Mouse (Mus musculus): ENCODE data around the gene Cep41. TPM values are rescaled to one million over a fixed set of nuclear protein-coding genes. Genes with fewer than 3 reads are reported as not detected.

The Cep41 gene
- polyA plus RNA-seq, 1 experiment from 2014 or later, result 10.9 TPM

- H3K9ac ChIP-seq (ENCODE audit: low read depth, low read length), result no peak overlapping the region; the same call in 1 of the 2 replicates
- H3K27me3 ChIP-seq (ENCODE audit: control insufficient read depth, insufficient read depth, low read length), result no peaks in the 10 kb centered on the region; the same call in 1 of the 2 replicates
- H3K27ac ChIP-seq (ENCODE audit: low read depth, low read length), result peak overlapping the region; percentile 81
- no peaks in the 10 kb centered on the region for H3K36me3 ChIP-seq (ENCODE audit: control insufficient read depth, insufficient read depth, low read length)
- H3K9me3 ChIP-seq (replicated peaks; ENCODE audit: control insufficient read depth, low read length), result no peaks in the 10 kb centered on the region
- ATAC-seq (replicated peaks; ENCODE audit: insufficient number of reproducible peaks, low FRiP score, low TSS enrichment), result no peak
- peaks cover 36% of the 10 kb centered on the region for H3K4me1 ChIP-seq (ENCODE audit: control insufficient read depth, insufficient read depth, low read length)
- H3K4me2 ChIP-seq, result peak overlapping the region; percentile 42
- WGBS (ENCODE audit: insufficient replicate concordance), result 14% methylated on average over 14 of the region's 14 CpGs
- no peak overlapping the region for H3K4me3 ChIP-seq (ENCODE audit: low read depth, low read length)
Observed at GRCm38 (mm10) chr6:30673764-30674561, 19.6 kb downstream of the Cep41 start.

- Histone ChIP-seq H3K4me3 (ENCODE audit: low read depth, low read length) (no peak overlapping the region), H3K9ac (ENCODE audit: low read depth, low read length) (no peak overlapping the region), H3K4me2 (no peak overlapping the region), H3K27me3 (ENCODE audit: control insufficient read depth, insufficient read depth, low read length) (no peaks in the 10 kb centered on the region; the same call in 1 of the 2 replicates), H3K4me1 (ENCODE audit: control insufficient read depth, insufficient read depth, low read length) (peaks cover 34% of the 10 kb centered on the region), H3K9me3 (replicated peaks; ENCODE audit: control insufficient read depth, low read length) (no peaks in the 10 kb centered on the region), H3K36me3 (ENCODE audit: control insufficient read depth, insufficient read depth, low read length) (no peaks in the 10 kb centered on the region), H3K27ac (ENCODE audit: low read depth, low read length) (no peak overlapping the region)
- WGBS (ENCODE audit: insufficient replicate concordance), result 85% methylated on average over 5 of the region's 5 CpGs
- no peak for ATAC-seq (replicated peaks; ENCODE audit: insufficient number of reproducible peaks, low FRiP score, low TSS enrichment)
Observed at GRCm38 (mm10) chr6:30671696-30672095, 21.9 kb downstream of the Cep41 start.

DNA sequence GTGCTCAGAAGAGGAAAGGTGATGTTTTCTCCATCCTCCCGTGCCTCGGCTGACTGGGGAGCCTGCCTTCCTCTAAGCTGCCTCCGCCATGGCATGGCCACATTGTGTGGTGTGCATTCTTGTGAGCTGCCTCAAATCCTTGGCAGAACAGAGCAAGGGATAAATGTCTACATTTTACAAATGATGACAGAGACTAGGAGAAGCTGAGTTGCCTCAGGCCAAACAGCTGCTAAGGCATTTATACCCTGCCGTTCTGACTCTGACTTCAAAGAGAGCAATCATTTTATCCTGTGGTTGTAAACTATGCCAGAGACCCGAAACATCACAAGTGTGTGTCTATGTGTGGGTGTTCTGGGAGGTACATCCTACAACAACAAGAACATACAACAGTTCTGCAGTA, 26.0 kb downstream of the Cep41 start:
- WGBS (ENCODE audit: insufficient replicate concordance), result 71% methylated on average over 5 of the region's 5 CpGs
- Histone ChIP-seq H3K36me3 (ENCODE audit: control insufficient read depth, insufficient read depth, low read length) (no peaks in the 10 kb centered on the region), H3K4me2 (no peak overlapping the region), H3K27ac (ENCODE audit: low read depth, low read length) (no peak overlapping the region), H3K4me1 (ENCODE audit: control insufficient read depth, insufficient read depth, low read length) (peaks cover 16% of the 10 kb centered on the region), H3K9ac (ENCODE audit: low read depth, low read length) (no peak overlapping the region), H3K4me3 (ENCODE audit: low read depth, low read length) (no peak overlapping the region), H3K9me3 (replicated peaks; ENCODE audit: control insufficient read depth, low read length) (no peaks in the 10 kb centered on the region), H3K27me3 (ENCODE audit: control insufficient read depth, insufficient read depth, low read length) (no peaks in the 10 kb centered on the region; the same call in 1 of the 2 replicates)
- no peak for ATAC-seq (replicated peaks; ENCODE audit: insufficient number of reproducible peaks, low FRiP score, low TSS enrichment)

DNA sequence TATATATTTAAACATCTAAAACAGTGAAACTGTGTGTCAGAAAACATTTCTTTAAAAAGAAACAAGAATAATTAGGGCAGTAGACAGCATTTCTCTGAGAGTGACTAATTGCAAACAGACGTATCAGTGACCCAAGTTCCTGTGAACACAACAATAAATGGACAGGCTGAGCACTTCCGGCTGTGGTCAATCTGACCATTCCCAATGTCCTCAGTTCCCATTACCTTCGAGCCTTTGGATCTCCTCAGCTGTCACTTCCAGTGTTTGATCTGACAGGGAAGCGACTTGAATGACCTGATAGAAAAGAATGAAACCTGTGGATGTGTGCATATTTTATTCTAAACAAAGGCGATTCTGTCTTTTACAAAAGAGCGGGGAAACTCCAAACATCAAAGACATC, 27.5 kb downstream of the Cep41 start:
- no peak for ATAC-seq (replicated peaks; ENCODE audit: insufficient number of reproducible peaks, low FRiP score, low TSS enrichment)
- Histone ChIP-seq H3K27ac (ENCODE audit: low read depth, low read length) (no peak overlapping the region), H3K27me3 (ENCODE audit: control insufficient read depth, insufficient read depth, low read length) (no peaks in the 10 kb centered on the region; the same call in 1 of the 2 replicates), H3K9ac (ENCODE audit: low read depth, low read length) (no peak overlapping the region), H3K9me3 (replicated peaks; ENCODE audit: control insufficient read depth, low read length) (no peaks in the 10 kb centered on the region), H3K4me2 (no peak overlapping the region), H3K4me3 (ENCODE audit: low read depth, low read length) (no peak overlapping the region), H3K4me1 (ENCODE audit: control insufficient read depth, insufficient read depth, low read length) (peaks cover 13% of the 10 kb centered on the region), H3K36me3 (ENCODE audit: control insufficient read depth, insufficient read depth, low read length) (no peaks in the 10 kb centered on the region)
- WGBS (ENCODE audit: insufficient replicate concordance), result 57% methylated on average over 6 of the region's 6 CpGs

DNA sequence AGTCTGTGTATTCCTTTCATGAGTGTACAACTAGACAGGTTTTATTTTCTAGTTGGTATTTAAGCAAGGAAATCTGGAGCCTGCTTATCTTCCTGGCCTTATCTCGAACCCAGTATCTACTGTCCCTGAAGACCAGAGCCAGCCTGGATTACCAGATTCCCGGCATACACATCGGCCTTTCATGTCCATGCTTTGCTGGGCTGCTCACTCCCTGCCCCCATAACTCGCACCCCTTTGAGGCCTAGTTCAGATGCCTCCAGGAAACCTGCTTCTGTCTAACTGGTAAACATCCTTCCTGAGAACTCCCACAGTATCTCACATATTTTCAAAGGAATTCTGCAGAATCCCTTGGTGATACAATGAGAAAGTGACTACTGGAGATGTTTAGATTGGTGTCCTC, 28.3 kb downstream of the Cep41 start:
- Histone ChIP-seq H3K4me2 (no peak overlapping the region), H3K36me3 (ENCODE audit: control insufficient read depth, insufficient read depth, low read length) (no peaks in the 10 kb centered on the region), H3K27me3 (ENCODE audit: control insufficient read depth, insufficient read depth, low read length) (no peaks in the 10 kb centered on the region; the same call in 1 of the 2 replicates), H3K4me1 (ENCODE audit: control insufficient read depth, insufficient read depth, low read length) (peaks cover 13% of the 10 kb centered on the region), H3K9ac (ENCODE audit: low read depth, low read length) (no peak overlapping the region), H3K27ac (ENCODE audit: low read depth, low read length) (peak overlapping the region; percentile 30), H3K9me3 (replicated peaks; ENCODE audit: control insufficient read depth, low read length) (no peaks in the 10 kb centered on the region), H3K4me3 (ENCODE audit: low read depth, low read length) (no peak overlapping the region)
- 10% methylated on average over 4 of the region's 4 CpGs for WGBS (ENCODE audit: insufficient replicate concordance)
- no peak for ATAC-seq (replicated peaks; ENCODE audit: insufficient number of reproducible peaks, low FRiP score, low TSS enrichment)

DNA sequence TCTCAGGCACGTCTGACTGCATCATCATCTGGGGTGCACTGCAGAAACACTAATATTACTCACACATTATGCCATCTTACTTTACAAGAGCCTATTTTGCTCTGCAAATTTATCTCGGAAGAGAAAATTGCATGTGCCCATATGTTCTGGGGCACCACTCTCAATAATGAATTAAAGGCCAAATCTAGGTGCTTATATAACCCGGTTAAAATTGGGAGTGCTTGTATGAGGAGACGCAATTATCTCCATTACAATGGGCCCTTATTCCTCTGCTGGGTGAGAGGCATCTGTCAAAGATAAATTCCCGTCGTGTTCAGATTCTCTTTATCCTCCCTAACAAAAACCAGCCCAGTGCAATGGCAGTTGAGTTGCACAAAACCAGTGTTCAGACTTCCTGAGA, 28.8 kb downstream of the Cep41 start:
- WGBS (ENCODE audit: insufficient replicate concordance), result 24% methylated on average over 6 of the region's 6 CpGs
- Histone ChIP-seq H3K9me3 (replicated peaks; ENCODE audit: control insufficient read depth, low read length) (no peaks in the 10 kb centered on the region), H3K27ac (ENCODE audit: low read depth, low read length) (peak overlapping the region; percentile 30), H3K9ac (ENCODE audit: low read depth, low read length) (no peak overlapping the region), H3K4me3 (ENCODE audit: low read depth, low read length) (no peak overlapping the region), H3K4me2 (no peak overlapping the region), H3K27me3 (ENCODE audit: control insufficient read depth, insufficient read depth, low read length) (no peaks in the 10 kb centered on the region; the same call in 1 of the 2 replicates), H3K36me3 (ENCODE audit: control insufficient read depth, insufficient read depth, low read length) (no peaks in the 10 kb centered on the region), H3K4me1 (ENCODE audit: control insufficient read depth, insufficient read depth, low read length) (peaks cover 13% of the 10 kb centered on the region)
- no peak for ATAC-seq (replicated peaks; ENCODE audit: insufficient number of reproducible peaks, low FRiP score, low TSS enrichment)

DNA sequence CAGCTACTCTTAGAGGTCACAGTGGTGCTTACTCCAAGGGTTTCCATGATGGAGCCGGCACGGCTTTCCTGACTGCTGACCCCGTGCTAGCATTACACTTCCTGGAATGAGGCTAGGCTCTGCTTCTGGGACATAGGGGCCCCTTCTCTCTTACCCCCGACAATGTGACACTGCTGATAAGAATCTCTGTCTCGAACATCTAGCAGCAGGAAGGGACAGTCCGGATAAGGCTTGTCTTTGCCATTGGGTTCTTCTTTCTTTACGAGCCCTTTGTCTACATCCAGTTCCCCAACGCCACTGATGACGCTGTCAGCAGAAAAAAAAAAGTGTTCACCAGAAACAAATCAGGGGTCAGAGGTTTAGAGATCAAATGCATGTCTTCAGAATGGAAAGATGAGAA, 34.9 kb downstream of the Cep41 start:
- no peaks in the 10 kb centered on the region; the same call in 1 of the 2 replicates for H3K4me1 ChIP-seq (ENCODE audit: control insufficient read depth, insufficient read depth, low read length)
- WGBS (ENCODE audit: insufficient replicate concordance), result 56% methylated on average over 9 of the region's 9 CpGs
- no peaks in the 10 kb centered on the region for H3K27me3 ChIP-seq (ENCODE audit: control insufficient read depth, insufficient read depth, low read length)

GRCm38 (mm10) chr6:30657279-30657678, 36.3 kb downstream of the Cep41 start:
- Histone ChIP-seq H3K27me3 (ENCODE audit: control insufficient read depth, insufficient read depth, low read length) (no peaks in the 10 kb centered on the region), H3K4me3 (ENCODE audit: low read depth, low read length) (no peak overlapping the region), H3K27ac (ENCODE audit: low read depth, low read length) (no peak overlapping the region), H3K4me1 (ENCODE audit: control insufficient read depth, insufficient read depth, low read length) (no peaks in the 10 kb centered on the region; the same call in 1 of the 2 replicates), H3K36me3 (ENCODE audit: control insufficient read depth, insufficient read depth, low read length) (no peaks in the 10 kb centered on the region), H3K4me2 (no peak overlapping the region), H3K9me3 (replicated peaks; ENCODE audit: control insufficient read depth, low read length) (no peaks in the 10 kb centered on the region), H3K9ac (ENCODE audit: low read depth, low read length) (no peak overlapping the region)
- WGBS (ENCODE audit: insufficient replicate concordance), result 91% methylated on average over 12 of the region's 12 CpGs
- no peak for ATAC-seq (replicated peaks; ENCODE audit: insufficient number of reproducible peaks, low FRiP score, low TSS enrichment)

More for the DNA sequence above, 34.9 kb downstream of the Cep41 start:
- no peak for ATAC-seq (replicated peaks; ENCODE audit: insufficient number of reproducible peaks, low FRiP score, low TSS enrichment)
- no peak overlapping the region for H3K4me3 ChIP-seq (ENCODE audit: low read depth, low read length)
- H3K9me3 ChIP-seq (replicated peaks; ENCODE audit: control insufficient read depth, low read length), result no peaks in the 10 kb centered on the region
- no peak overlapping the region for H3K9ac ChIP-seq (ENCODE audit: low read depth, low read length)
- H3K36me3 ChIP-seq (ENCODE audit: control insufficient read depth, insufficient read depth, low read length), result no peaks in the 10 kb centered on the region
- no peak overlapping the region for H3K4me2 ChIP-seq
- no peak overlapping the region for H3K27ac ChIP-seq (ENCODE audit: low read depth, low read length)

DNA sequence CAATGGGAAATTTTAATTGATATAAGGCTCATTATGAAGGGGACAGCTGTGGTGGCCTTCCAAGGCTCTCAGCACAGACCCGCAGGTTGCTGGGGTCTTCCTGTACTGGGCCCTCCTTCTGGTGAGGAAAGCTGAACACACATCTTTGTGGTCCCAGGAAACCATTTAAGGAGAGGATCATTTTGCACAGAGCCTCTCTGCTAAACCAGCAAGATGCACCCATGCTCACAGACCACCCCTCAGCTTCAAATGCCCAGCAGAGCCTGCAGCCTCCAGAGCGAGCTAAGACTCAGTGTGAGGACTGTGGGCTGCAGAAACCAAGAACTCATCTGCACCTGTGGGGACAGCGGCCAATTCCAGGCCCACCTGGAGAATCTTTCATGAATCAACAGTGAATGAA, 38.6 kb downstream of the Cep41 start:
- Histone ChIP-seq H3K27me3 (ENCODE audit: control insufficient read depth, insufficient read depth, low read length) (no peaks in the 10 kb centered on the region), H3K9me3 (replicated peaks; ENCODE audit: control insufficient read depth, low read length) (no peaks in the 10 kb centered on the region), H3K27ac (ENCODE audit: low read depth, low read length) (no peak overlapping the region), H3K36me3 (ENCODE audit: control insufficient read depth, insufficient read depth, low read length) (no peaks in the 10 kb centered on the region), H3K4me2 (no peak overlapping the region), H3K4me3 (ENCODE audit: low read depth, low read length) (no peak overlapping the region), H3K4me1 (ENCODE audit: control insufficient read depth, insufficient read depth, low read length) (no peaks in the 10 kb centered on the region; the same call in 1 of the 2 replicates), H3K9ac (ENCODE audit: low read depth, low read length) (no peak overlapping the region)
- 84% methylated on average over 3 of the region's 3 CpGs for WGBS (ENCODE audit: insufficient replicate concordance)
- no peak for ATAC-seq (replicated peaks; ENCODE audit: insufficient number of reproducible peaks, low FRiP score, low TSS enrichment)
